Mouse (Mus musculus) CH12.LX (cell line): Measurements from ENCODE around the gene Hoxc5. TPM values are rescaled to one million over a fixed set of nuclear protein-coding genes. Genes with fewer than 3 reads are reported as not detected.

Experiments
- polyA plus RNA-seq: library from polyadenylated mRNA; unstranded; fragments of >175 nt; gene quantifications from 2 replicates; pipeline ENCODE4 v1.2.1, GENCODE M21; 2012; ENCODE audit warnings: low read depth; ENCODE audit not compliant: insufficient read length
- total RNA-seq, 2 experiments: library from RNA; depleted of rRNA; stranded (reverse); fragments of 300-350 nt in 1 of 2; fragments of >200 nt in 1 of 2; gene quantifications; 2 replicates each; pipeline ENCODE4 v1.2.3; 2012 to 2014

Gene Hoxc5
- total and polyA plus RNA-seq, 3 experiments = 0.15 to 0.16 TPM; not detected in 1

Other genes starting within 250 kb of the Hoxc5 start
- gene Calcoco1, start 245.3 kb upstream of the Hoxc5 start, total RNA-seq (2012; rRNA removed) = 2.7 and 8.5 TPM in 2 replicates
- 3.6 and 4.5 TPM in 2 replicates for gene Calcoco1, start 245.3 kb upstream of the Hoxc5 start, total RNA-seq (2014; rRNA removed)
- 7.6 and 9.7 TPM in 2 replicates for gene Calcoco1, start 245.3 kb upstream of the Hoxc5 start, polyA plus RNA-seq
- gene Hoxc13, start 46.3 kb upstream of the Hoxc5 start, total RNA-seq (2012; rRNA removed) = not detected in 2 replicates
- gene Hoxc13, start 46.3 kb upstream of the Hoxc5 start, total RNA-seq (2014; rRNA removed) = not detected in 2 replicates
- not detected in 2 replicates for gene Hoxc13, start 46.3 kb upstream of the Hoxc5 start, polyA plus RNA-seq
- gene Hoxc12, start 30.7 kb upstream of the Hoxc5 start, total RNA-seq (2012; rRNA removed) = not detected in 2 replicates
- gene Hoxc12, start 30.7 kb upstream of the Hoxc5 start, total RNA-seq (2014; rRNA removed) = not detected in 2 replicates
- not detected in 2 replicates for gene Hoxc12, start 30.7 kb upstream of the Hoxc5 start, polyA plus RNA-seq
- not detected in 2 replicates for gene Hoxc11, start 13.0 kb upstream of the Hoxc5 start, total RNA-seq (2012; rRNA removed)
- not detected in 2 replicates for gene Hoxc11, start 13.0 kb upstream of the Hoxc5 start, total RNA-seq (2014; rRNA removed)
- gene Hoxc11, start 13.0 kb upstream of the Hoxc5 start, polyA plus RNA-seq = not detected in 2 replicates
- gene Hoxc10, start 647 bp upstream of the Hoxc5 start, total RNA-seq (2012; rRNA removed) = not detected in 2 replicates
- gene Hoxc10, start 647 bp upstream of the Hoxc5 start, total RNA-seq (2014; rRNA removed) = not detected in 2 replicates
- gene Hoxc10, start 647 bp upstream of the Hoxc5 start, polyA plus RNA-seq = 0.11 and 0.12 TPM in 2 replicates
- gene Hoxc9, start 9.0 kb downstream of the Hoxc5 start, total RNA-seq (2012; rRNA removed) = not detected in 2 replicates
- gene Hoxc9, start 9.0 kb downstream of the Hoxc5 start, total RNA-seq (2014; rRNA removed) = 0.12 TPM in 1 of 2 replicates, not detected in the other
- 0.20 and 0.26 TPM in 2 replicates for gene Hoxc9, start 9.0 kb downstream of the Hoxc5 start, polyA plus RNA-seq
- not detected in 2 replicates for gene Hoxc8, start 23.2 kb downstream of the Hoxc5 start, total RNA-seq (2012; rRNA removed)
- gene Hoxc8, start 23.2 kb downstream of the Hoxc5 start, total RNA-seq (2014; rRNA removed) = not detected in 2 replicates
- not detected in 2 replicates for gene Hoxc8, start 23.2 kb downstream of the Hoxc5 start, polyA plus RNA-seq
- 0.42 and 0.76 TPM in 2 replicates for gene Hoxc6, start 30.8 kb downstream of the Hoxc5 start, total RNA-seq (2012; rRNA removed)
- 0.59 and 0.79 TPM in 2 replicates for gene Hoxc6, start 30.8 kb downstream of the Hoxc5 start, total RNA-seq (2014; rRNA removed)
- gene Hoxc6, start 30.8 kb downstream of the Hoxc5 start, polyA plus RNA-seq = 2.9 and 4.5 TPM in 2 replicates
- gene Hoxc4, start 51.5 kb downstream of the Hoxc5 start, total RNA-seq (2012; rRNA removed) = 5.7 and 7.8 TPM in 2 replicates
- gene Hoxc4, start 51.5 kb downstream of the Hoxc5 start, total RNA-seq (2014; rRNA removed) = 8.6 and 10.4 TPM in 2 replicates
- 31.7 and 37.0 TPM in 2 replicates for gene Hoxc4, start 51.5 kb downstream of the Hoxc5 start, polyA plus RNA-seq
- 7.3 and 7.8 TPM in 2 replicates for gene Smug1, start 199.6 kb downstream of the Hoxc5 start, total RNA-seq (2012; rRNA removed)
- 9.5 and 9.8 TPM in 2 replicates for gene Smug1, start 199.6 kb downstream of the Hoxc5 start, total RNA-seq (2014; rRNA removed)
- 6.1 and 7.3 TPM in 2 replicates for gene Smug1, start 199.6 kb downstream of the Hoxc5 start, polyA plus RNA-seq